Mouse (Mus musculus): ENCODE measurements around the gene Tmem14a.

- no peak for TF ChIP-seq CTCF (IDR thresholded peaks at IDR 0.05; ENCODE audit: low read depth, low read length)
- TF ChIP-seq POLR2A (IDR thresholded peaks at IDR 0.05; ENCODE audit: extremely low read depth, insufficient read depth, low read length) = no peak
Measured at GRCm38 (mm10) chr1:21206241-21206640, 12.1 kb upstream of the Tmem14a start.

All from liver, adult 2 months (tissue).